Mouse (Mus musculus): ENCODE measurements around the gene Gm21921. TPM values are rescaled to one million over a fixed set of nuclear protein-coding genes. Genes with fewer than 3 reads are reported as not detected.
"Not testable (repeated sequence)": the region's sequence is repeated elsewhere in the genome, so short reads cannot be mapped to it uniquely, and the experiment has no call there.

The Gm21921 gene
- polyA plus RNA-seq (2015; fragmentation: Nextera tagmentation; extraction: Ambion mirVana): not detected in 2 replicates

DNA sequence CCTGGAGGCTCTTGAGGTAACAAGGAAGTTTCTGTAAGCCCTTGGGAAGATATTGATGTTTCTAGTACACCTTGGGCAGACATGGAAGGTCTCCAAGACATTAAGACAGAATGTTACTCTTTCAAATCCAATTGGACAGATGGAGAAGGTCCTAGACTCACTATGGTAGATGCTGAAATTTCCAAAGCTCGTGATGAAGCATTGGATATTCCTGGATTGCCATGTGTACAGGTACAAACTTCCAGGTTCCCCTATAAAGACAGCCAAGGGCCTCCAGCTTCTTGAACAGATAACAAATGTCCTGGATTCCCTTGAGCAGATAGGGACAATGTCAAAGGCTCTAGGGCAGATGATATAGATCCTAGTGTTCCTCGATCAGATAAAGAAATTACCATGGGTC is at the start of gene Gm21921:
Gene Gm21921, minus strand, starts transcription at position 101 of the 400 bp plus-strand sequence.
- not testable (repeated sequence) for H3K4me3 ChIP-seq; H3K4me1 ChIP-seq (replicated peaks); H3K9me3 ChIP-seq (replicated peaks); H3K36me3 ChIP-seq; H3K9ac ChIP-seq; H3K4me2 ChIP-seq; H3K27me3 ChIP-seq; H3K27ac ChIP-seq; ATAC-seq (replicated peaks; ENCODE audit: insufficient number of reproducible peaks, insufficient read depth, low FRiP score, low read depth)
- WGBS: no CpG with 5 or more reads among the region's 2 CpGs

All from heart, embryonic 15.5 days (tissue).